ENCODE assay signal across 8 mouse cellular contexts in genomic region chr9:27728652-27729557, GRCm38 (mm10).
A peak's percentile ranks its signal among the peaks of the same experiment; 100 is the strongest.
DNase-seq lines count a peak whose midpoint lies in the region; ATAC-seq and TF ChIP-seq lines count a peak whose summit lies in the region.

No protein-coding gene starts in this region.

- TF ChIP-seq CTCF in thymus, adult 2 months (IDR thresholded peaks at IDR 0.05; ENCODE audit: borderline replicate concordance, control insufficient read depth, extremely low read depth, insufficient read depth, low read length, poor library complexity), result no peak

- H3K4me2 ChIP-seq in midbrain, embryonic 12.5 days (replicated peaks), result peak overlapping the region; percentile 39

- H3K9me3 ChIP-seq in midbrain, embryonic 12.5 days, result no peaks in the 10 kb centered on the region

- H3K27me3 ChIP-seq in midbrain, embryonic 12.5 days, result no peaks in the 10 kb centered on the region
- no peaks in the 10 kb centered on the region for H3K27me3 ChIP-seq in thymus, adult 2 months (ENCODE audit: control insufficient read depth, insufficient read depth, low read length)

- peak overlapping the region; percentile 44 for H3K27ac ChIP-seq in midbrain, embryonic 12.5 days (replicated peaks)
- no peak overlapping the region for H3K27ac ChIP-seq in thymus, adult 2 months (ENCODE audit: control insufficient read depth, insufficient read depth, low read length)

- peak; percentile 92 for ATAC-seq in midbrain, embryonic 12.5 days (ENCODE audit: low FRiP score, low read depth)

- DNase-seq in cerebellum, postnatal 10 days, result peak; percentile 85 to 91
- DNase-seq in cerebellum, adult 8-10 months, result no peak
- DNase-seq in ovary, postnatal 14 days (ENCODE audit: low spot score), result peak; percentile 1
- DNase-seq in ovary, adult 18-20 months (ENCODE audit: low spot score), result no peak
- peak; percentile 93 for DNase-seq in layer of hippocampus, adult 9-11 months
- DNase-seq in telencephalon, adult 2 months (ENCODE audit: low read depth, low spot score), result peak; percentile 87
- DNase-seq in thymus, adult 2 months, result no peak

- H3K36me3 ChIP-seq in midbrain, embryonic 12.5 days, result no peaks in the 10 kb centered on the region
- no peaks in the 10 kb centered on the region for H3K36me3 ChIP-seq in thymus, adult 2 months (ENCODE audit: control insufficient read depth, insufficient read depth, low read length)

- 0 out of 2 replicates have a peak overlapping the region, but pooled peaks have one; percentile 2 for H3K9ac ChIP-seq in midbrain, embryonic 12.5 days (replicated peaks)

- TF ChIP-seq POLR2A in thymus, adult 2 months (IDR thresholded peaks at IDR 0.05; ENCODE audit: control insufficient read depth, extremely low read depth, insufficient read depth, low read length, poor library complexity), result no peak

- 3% methylated on average over 13 of the region's 13 CpGs for WGBS in midbrain, embryonic 12.5 days
- WGBS in thymus, adult 2 months, result 21% methylated on average over 13 of the region's 13 CpGs

- H3K4me3 ChIP-seq in midbrain, embryonic 12.5 days, result 0 out of 2 replicates have a peak overlapping the region, but pooled peaks have one; percentile 0
- no peak overlapping the region for H3K4me3 ChIP-seq in thymus, adult 2 months (ENCODE audit: control insufficient read depth, insufficient read depth, low read length)

- H3K4me1 ChIP-seq in midbrain, embryonic 12.5 days, result peaks cover 12% of the 10 kb centered on the region
- H3K4me1 ChIP-seq in thymus, adult 2 months (replicated peaks; ENCODE audit: control insufficient read depth, insufficient read depth, low read length), result no peaks in the 10 kb centered on the region

Comparison
In these comparisons a context has a peak if more than half of its experiments do, and no peak if none do; other contexts are left out.
1. DNase-seq: peak in cerebellum, postnatal 10 days (2 of 2), ovary, postnatal 14 days (single experiment), layer of hippocampus, adult 9-11 months (single experiment) and telencephalon, adult 2 months (single experiment); none in cerebellum, adult 8-10 months (single experiment), ovary, adult 18-20 months (single experiment) and thymus, adult 2 months (single experiment).